Mouse (Mus musculus): ENCODE data around the gene Gm37240.
"Not testable (repeated sequence)": the region's sequence is repeated elsewhere in the genome, so short reads cannot be mapped to it uniquely, and the experiment has no call there.

Gene Gm37240

DNA sequence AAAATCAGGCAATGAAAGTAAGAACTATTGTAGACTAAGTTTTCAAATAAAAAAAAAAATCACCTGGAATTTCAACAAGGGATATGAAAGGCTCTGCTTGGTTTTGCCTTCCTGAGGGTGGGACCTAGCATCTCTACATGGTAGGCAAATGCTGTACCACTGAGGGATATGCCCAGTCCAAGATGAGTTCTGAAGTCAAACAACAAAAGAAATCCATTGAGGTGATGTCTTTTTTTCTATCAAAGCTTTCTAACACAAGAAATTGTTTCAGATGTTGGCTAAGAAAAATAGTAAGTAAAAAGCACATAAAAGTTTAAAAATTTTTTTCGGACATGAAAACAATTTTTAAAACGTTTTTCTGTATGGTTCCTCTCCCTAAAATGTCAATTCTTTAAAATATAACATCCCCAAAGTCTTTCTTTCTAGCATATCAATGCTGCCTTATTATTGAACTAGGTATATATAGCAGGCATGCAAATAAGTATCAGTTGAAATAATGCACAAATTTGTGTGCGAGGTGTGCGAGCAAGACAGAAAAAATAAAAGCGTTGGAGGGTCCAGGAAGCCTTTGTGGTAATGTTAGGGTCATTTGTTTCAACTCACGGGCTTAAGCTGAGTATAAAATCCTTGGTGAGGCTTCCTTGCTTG, 314.0 kb downstream of the Gm37240 start:
- DNase-seq (ENCODE audit: low spot score) = no peak

DNA sequence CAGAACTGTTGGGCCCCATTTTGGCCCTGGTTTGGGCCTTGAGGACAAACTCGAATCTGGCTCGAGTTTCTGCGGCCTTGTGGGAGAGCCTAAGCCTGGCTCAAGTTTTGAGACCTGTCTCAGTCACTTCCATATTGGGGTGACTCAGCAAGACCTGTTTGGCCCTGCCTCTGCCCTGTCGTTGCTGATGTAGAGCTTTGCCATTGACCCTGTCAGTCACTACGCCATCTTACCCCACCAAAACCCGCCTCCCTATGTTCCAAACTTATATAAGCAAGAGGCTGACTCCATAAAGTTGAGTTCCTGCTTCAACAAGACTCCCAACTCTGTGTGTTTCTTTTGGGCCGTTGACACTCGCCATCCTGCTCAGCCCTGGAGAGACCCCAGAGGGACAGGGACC, 314.8 kb downstream of the Gm37240 start:
- DNase-seq (ENCODE audit: low spot score) = not testable (repeated sequence)

DNA sequence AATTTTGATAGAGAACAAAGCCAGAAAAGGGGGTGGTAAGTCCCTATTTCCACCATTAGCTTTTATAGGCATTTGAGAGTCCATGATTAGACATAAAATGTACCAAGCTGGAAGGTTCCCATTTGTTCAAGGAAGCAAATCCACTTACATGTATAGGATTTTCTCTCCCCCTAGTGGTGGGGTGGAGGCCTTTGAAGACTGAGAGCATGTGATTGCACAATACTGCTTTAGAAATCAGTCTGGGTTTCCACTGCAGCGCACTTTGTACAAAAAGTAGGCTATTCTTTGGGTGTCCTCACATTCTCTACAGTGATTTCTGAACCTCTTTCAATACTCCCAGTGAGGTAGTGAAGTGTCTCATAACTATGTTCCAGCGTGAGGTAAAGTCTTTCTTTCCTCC, 316.0 kb downstream of the Gm37240 start:
- DNase-seq (ENCODE audit: low spot score) = peak; percentile 89

DNA sequence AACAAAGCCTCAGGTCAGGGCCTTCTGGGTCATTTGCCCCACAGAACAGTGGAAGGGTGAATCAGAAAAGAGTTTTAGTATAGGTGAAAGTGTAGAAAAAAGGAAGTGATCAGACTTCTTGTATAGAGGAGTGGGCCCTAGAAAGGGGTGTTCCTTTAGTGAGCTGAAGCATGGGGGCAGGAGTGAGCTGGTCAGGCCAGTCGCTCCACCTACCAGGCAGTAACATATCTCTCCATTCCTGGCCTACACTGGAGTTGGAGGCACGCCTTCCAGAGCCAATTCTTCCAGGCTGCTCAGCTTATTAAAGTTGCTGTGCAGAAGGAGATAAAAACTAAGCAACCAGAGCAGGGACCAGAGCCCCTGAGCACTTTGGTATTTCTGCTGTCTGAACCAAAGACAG, 322.7 kb downstream of the Gm37240 start:
- no peak for DNase-seq (ENCODE audit: low spot score)

DNA sequence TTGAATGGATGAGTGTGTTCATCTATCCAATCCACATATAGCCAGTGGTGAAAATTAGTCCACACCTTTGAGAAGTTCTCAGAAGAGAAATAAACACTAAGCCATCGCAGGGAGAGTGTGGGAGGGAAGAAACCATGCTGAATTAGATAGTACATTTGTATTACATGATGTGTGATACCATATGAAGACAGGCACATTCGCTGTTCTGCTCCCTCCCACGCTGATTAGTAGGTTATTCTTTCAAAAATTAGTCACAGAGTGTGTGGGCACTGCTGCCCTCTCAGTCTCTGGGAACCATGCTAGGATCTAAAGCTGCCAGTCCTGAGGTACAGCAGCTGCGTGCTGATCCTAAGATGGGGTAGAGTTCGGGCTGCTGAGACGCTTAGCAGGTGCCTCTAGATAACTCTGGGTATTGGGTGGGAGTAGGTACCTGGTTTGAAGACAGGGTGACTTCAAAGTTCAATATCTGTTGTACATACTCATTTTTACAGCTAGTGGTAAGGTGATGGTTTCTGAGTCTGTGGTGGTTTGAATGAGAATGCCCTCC, 333.5 kb downstream of the Gm37240 start:
- DNase-seq (ENCODE audit: low spot score) = no peak

DNA sequence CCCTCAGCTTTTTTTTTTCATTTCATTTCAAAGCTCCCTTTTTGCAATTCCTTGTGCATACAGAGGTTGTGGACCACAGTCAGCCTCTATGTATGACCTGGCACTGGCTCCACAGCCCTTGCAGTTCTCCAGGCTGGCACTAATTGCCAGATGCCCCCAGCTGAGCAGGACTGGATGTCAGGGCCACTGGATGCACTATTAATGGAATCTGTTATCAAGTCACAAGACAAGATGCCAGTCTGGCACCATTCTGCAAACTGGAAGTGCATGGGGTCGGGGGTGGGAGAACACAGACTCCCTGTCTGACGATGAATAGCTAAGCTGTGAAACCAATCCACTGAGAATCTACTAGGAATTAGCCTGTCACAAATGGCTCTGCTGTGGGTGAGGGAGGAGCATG, 336.0 kb downstream of the Gm37240 start:
- no peak for DNase-seq (ENCODE audit: low spot score)

DNA sequence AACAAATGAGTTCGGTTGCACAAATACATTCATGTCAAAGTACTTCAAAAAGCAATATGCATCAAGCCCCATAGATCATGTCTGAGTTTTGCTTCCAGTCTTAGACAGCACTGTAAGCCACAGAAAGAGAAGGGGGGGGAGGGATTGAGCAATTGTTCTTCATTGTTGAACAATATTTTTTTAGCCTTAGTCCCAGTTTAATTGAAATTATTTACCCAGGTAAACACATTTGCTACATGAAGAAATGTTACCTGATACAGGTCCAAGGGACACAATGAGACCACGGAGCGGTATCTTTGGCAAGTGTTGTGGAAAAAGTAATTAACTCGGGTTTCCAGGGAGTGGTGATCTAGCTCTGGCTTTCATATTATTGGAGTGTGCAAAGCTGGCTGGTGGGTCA, 337.0 kb downstream of the Gm37240 start:
- no peak for DNase-seq (ENCODE audit: low spot score)

DNA sequence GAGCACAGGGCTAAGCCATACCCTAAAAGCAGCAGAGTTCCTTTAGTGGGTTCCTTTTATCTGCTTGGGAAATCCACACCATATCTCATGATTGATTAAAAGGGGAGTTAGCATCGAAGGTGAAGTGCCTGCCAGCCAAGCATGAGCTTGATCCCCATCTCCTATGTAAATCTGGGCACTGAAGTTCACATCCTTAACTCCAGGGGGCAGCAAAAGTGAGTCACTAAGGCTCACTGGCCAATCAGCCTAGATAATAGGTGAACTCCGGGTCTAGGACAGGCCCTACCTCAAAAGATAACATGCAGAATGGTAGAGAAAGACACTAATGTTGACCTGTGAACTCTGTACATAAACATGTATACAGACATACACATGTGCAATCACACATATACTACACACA, 343.7 kb downstream of the Gm37240 start:
- peak; percentile 61 for DNase-seq (ENCODE audit: low spot score)

DNA sequence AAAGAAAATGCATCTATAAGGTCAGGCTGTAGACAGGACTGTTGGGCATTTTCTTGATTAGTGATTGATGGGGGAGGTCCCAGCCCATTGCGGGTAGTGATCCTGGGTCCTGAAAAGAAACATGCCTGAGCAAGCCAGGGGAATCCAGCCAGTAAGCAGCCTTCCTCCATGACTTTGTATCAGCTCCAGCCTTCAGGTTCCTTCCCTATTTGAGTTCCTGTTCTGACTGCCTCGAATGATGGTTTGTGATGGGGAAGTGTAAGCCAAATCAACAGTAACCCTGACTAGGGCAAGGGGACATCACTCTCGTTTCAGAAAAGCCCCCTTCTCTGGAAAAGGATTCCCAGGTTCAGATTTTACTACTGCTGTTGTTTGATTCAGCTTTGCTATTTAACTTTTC, 344.6 kb downstream of the Gm37240 start:
- DNase-seq (ENCODE audit: low spot score) = no peak

DNA sequence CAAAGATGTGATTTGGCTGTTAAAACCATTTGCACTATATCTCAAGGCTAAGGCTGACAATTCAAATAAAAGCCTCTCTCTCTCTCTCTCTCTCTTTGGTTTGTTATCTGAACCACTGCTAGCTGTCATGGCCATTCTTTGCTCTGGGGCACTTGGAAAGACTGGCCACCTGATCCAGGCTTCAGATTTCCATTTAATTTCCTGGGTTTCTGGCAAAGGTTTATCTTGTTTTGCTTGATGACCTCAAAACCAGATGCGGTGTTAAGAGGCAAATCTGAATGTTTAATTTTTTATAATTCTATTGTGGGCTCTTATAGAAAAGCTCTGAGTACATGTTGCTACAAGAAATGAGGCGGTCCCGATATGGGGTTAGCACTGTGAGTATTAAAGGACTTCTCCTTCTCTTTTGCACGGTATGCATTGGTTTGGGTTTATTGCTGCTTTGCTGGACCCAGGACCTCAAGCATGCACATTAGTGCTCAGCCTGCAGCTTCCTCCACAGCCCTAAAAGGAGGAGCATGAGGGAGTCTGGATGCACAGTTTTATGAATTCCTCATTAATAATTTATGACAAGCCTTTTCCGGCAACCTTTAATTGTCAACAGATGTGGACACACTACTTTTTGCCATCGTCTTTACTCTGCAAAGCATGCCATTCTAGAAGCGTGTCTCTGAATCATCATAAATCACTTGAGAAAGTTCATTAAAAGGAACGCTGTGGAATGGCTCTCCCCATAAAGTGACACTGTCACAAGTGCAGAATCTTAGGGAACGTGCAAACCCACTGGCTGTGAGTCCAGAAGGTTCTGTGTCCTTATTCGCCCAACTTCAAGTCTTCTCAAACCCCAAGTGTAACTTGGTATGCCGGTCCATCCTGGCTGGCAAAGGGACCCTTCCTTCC, 351.4 kb downstream of the Gm37240 start:
- no peak for DNase-seq (ENCODE audit: low spot score)

DNA sequence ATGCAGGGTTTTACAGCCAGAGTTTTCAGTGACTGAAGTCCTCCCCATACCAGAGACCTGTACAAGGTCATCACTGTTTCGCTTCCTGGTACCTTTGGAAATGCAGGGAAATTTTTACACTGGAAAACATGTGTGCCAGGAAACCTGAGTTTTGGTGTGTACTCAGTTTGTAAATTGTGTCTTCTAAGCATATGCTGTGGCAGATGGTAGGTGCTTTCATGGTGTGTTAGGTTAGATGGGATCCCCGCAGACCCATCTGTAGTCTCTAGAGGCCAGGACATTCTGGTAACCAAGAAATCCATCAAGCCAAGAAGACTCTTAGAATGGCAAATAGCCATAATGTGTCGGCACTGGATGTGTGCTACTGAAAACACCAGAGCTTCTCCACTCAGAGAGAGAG, 352.3 kb downstream of the Gm37240 start:
- DNase-seq (ENCODE audit: low spot score) = no peak

DNA sequence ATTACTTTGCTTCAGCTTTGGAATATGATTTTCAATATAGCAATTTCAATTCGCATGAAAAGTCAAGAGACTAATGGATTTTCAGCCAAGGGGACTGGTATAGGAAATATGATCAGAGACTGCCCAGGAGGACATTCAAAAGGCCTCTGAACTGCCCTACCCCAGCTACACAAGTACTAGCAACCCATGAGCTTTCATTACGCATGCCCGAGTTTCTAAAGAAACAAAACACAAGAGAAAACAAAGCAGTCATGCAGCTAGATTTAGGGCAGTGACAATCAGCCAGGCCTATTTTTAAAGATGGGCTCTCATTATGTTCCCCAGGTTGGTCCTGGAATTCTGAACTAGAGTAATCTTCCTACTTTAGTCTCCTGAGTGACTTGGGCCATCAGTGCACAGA, 354.9 kb downstream of the Gm37240 start:
- peak; percentile 54 for DNase-seq (ENCODE audit: low spot score)

DNA sequence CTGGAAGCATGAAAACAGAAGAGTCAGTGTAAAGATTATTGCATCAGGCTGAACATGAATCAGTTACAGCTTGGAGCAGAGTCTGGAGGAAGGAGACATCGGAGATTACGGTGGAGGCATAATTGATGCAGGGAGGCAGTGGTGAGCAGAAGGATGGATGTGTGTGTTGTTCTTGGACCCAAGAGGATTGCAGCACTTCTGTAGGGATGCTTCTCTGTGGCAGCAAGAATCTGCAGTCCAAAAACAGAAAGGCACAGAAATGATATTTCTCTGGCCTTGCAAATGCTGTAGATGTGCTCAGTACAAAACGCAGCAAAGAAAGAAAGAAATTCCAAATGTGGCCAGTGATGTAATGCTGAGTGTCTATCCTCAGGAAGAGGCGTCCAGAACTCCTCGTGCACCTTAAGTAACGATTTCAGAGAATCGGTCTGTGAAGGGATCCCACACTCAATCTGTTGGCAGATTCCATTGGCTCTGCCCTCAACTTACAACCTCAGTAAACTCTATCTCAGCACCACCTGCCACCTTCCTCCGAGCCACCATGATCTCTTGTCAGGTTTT, 356.6 kb downstream of the Gm37240 start:
- no peak for DNase-seq (ENCODE audit: low spot score)

DNA sequence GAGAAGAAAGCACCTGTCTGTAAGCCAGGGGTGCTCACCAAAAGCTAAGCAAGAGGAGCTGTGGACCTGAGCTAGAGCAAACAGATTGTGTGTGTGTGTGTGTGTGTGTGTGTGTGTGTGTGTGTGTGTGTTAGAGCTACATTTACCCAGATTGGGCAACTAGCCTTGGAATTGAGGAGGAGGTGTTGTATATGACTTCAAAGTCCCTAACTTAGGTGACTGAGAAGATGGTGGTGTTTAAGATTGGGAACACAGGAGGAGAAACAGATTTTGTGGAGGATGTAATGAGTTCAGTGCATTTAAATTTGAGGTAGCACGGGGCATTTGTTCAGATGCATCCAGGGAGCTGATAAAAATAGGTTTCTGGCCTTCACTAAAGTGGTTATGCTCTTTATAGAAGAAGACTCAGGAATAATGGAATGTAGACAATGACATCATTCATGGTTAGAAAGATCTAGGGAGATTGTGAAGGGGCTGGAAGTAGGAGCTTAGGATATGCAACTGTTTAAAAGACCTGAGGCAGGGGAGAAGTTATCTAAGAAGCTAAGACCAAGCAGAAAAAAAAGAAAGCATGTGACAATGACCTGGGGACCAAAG, 365.9 kb downstream of the Gm37240 start:
- DNase-seq (ENCODE audit: low spot score) = no peak

DNA sequence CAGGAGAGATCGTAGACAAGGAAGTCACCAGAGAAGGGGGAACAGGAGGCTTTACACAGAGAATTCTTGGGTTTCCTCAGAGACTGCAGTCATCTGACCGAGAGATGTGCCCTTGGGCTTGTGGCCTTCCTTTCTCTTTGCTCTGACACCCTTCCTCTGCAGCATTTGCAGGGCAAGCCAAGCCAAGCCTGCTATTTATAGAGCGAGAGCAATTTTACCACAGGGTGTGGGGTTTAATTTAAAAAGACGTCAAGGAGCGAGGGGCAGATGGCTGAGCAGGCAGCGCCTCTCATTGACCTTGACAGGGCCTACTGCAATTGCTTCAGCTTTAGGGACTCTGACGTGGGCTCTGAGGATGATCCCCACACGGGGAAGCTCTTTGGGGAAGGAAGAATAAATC, 368.6 kb downstream of the Gm37240 start:
- DNase-seq (ENCODE audit: low spot score) = no peak

DNA sequence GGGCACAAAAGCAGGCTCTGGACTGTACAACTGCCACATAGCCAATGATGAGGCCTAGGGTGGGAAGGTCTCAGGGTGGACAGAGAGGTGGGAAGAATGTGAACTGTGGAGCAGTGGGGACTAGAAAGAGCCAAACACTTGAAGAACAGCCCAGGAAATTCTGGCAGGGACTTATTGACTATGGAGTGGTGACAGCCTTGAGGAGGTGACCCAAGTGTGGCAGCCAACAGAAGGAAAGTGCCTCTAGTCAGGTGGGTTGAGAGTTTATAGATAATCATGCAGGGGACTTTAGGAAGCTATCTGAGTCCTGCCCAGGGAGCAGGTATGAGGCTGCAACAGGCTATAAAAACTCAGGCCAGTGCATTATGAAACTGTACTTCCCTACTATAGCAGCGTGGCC, 369.2 kb downstream of the Gm37240 start:
- no peak for DNase-seq (ENCODE audit: low spot score)

DNA sequence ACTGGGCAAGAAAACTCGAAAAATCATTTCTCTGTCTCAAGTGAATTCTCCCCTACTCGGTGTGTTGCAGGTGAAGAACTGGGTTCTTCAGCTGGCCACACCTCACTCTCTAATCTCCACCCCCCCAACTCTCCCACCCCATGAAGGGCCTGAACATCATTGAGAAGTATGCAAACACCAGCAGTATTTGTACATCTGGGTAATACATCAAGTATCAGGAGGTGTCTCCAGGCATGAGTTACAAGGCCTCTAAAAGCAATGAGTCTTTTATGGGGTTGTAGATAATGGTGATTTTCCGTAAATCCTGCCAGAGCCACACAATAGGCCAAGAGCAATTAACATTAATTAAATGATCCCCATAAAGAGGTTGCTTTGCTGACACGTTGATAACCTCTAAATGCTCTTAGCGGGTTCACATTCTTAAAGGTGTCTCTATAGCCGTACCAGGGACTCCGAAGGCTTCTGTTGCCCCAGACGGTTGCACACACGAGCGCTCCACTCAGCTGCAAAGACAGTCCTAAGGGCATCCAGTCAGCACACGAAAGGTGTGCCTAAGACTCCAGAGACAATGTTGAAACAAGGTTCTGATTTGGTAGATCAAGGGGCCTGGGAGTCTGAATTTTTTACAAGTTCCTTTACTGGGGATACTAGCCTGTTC, 370.4 kb downstream of the Gm37240 start:
- DNase-seq (ENCODE audit: low spot score) = no peak

DNA sequence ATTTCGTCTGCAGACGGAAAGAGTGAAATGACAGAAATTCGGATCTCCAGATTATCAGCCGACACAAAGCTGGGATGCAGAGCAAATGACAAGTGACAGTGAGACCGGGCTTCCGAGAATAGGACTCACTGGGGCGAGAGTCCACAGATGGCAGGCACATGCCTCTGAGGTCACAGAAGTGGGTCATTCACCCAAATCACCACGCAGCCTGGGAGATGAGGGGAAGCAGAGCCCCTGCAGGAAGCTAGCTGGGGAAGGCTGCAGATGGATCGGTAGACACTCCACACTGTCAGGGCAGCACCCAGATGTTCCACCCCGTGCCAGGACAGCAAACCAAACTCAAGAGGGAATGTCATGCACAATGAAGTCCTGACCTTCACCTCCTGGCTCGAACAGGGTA, 372.6 kb downstream of the Gm37240 start:
- DNase-seq (ENCODE audit: low spot score) = peak; percentile 74

DNA sequence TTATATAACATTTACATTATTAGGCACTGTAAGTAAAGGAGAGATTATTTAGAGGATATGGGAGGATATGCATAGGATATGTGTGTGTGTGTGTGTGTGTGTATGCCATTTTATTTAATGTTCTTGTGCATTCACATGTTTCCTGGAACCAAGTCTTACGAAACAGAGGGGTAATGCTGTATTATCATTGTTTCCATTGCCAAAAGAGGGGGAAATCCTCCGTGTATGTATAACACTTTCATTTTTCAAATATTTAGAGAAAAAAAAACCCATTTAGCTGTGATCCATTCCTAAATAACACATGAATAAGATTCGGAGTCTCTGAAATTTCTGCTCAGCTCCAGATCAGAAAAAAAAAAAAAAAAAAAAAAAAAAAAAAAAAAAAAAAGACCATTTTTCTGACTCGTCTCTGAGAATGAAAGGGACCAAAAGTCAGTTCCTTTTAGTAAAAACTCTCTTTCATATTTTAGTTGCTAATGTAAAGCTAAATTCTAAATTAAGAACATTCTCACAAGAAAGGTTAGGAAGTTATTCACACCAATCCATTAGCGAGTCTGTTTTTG, 378.5 kb downstream of the Gm37240 start:
- DNase-seq (ENCODE audit: low spot score) = no peak

DNA sequence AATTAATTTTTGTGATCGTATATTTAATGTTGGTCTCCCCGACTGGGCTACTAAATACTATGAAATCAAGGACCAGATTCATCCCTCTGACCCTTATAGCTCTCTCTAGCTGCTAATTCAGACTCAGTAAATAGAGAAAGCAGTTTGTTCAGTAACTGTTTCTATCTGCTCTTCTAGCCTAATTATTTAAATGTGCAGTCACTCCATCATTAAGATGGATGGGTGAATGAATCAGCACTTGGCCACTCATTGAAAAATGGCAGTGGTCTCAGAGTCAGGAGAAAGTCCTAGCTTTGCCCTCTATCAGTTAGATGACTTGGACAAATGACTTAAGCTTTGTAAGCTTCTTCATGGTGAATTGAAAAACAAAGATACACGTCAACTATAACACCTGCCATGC, 387.2 kb downstream of the Gm37240 start:
- DNase-seq (ENCODE audit: low spot score) = peak; percentile 77

DNA sequence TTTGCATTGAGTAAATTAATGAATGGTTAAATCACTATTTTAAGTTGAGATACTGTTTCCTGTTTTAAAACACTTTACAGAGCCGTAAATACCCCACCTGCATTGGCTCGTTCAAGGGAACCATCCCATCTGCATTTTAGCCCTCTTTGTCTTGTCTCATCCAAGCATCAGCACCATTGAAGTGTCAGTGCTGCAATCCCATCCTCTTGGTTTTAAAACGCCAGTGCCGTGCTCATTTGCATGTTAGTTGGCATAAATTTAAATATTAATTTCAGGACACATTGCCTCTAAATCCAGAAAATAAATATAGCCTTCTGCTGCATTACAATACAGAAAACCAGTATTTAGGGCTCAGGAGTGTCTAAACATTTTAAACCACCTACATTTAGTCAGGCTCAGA, 391.2 kb downstream of the Gm37240 start:
- no peak for DNase-seq (ENCODE audit: low spot score)

DNA sequence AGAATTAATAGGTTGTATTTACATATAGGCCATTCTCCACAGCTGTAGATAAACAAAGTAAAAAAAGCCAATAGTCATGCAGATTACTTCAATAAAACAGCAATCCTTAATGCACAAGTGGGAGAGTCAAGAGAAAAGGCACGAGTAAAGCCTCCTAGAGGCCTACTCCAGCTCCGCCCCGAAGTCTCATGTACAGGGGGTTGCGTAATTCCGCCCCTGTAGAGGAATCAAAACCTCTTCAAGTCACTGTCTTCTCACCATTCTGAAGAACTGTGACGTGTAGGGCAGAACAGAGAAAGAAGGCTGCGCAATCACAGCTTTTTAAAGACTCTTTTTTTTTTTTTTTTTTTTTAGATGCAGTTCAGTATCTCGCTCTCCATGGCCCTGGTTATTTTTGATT, 393.5 kb downstream of the Gm37240 start:
- no peak for DNase-seq (ENCODE audit: low spot score)

Data from retina, embryonic 14.5 days (tissue).